Mouse (Mus musculus) liver, embryonic 14.5 days (tissue): Measurements from ENCODE around the gene Tex10.

Source experiments
- CTCF ChIP-seq: IDR thresholded peaks from 2 replicates; pipeline ENCODE4 v1.5.1; 2016; ENCODE audit warnings: antibody characterized with exemption, low read depth, control low read depth
- EP300 ChIP-seq: IDR thresholded peaks from 2 replicates; pipeline ENCODE4 v1.6.1; 2016; ENCODE audit warnings: antibody characterized with exemption, low read depth

GRCm38 (mm10) chr4:48422633-48423032, 50.6 kb downstream of the Tex10 start:
- TF ChIP-seq EP300 = no peak
- TF ChIP-seq CTCF = no peak
